Comparison of ENCODE assay signal across 27 mouse cellular contexts in genomic region chr1:38369166-38369565, GRCm38 (mm10).
DNase-seq lines count a peak whose midpoint lies in the region; ATAC-seq and TF ChIP-seq lines count a peak whose summit lies in the region.
"Had no signal": no experiment of that assay in that cellular context is flagged by ENCODE, and none has a peak within 500 bp of the region (broad histone marks: within the 10 kb centered on the region; RNA-seq: fewer than 3 reads in every experiment).

No protein-coding gene starts in this region.

- no peaks in the 10 kb centered on the region for H3K36me3 ChIP-seq in forebrain, postnatal 0 days (ENCODE audit: insufficient read depth)
- no peaks in the 10 kb centered on the region for H3K36me3 ChIP-seq in forebrain, embryonic 10.5 days (replicated peaks)
- H3K36me3 ChIP-seq in hindbrain, embryonic 16.5 days (ENCODE audit: control insufficient read depth, insufficient read depth, low read length) = no peaks in the 10 kb centered on the region
- no peaks in the 10 kb centered on the region for H3K36me3 ChIP-seq in hindbrain, embryonic 11.5 days (ENCODE audit: control insufficient read depth, insufficient read depth, low read length)
- no peaks in the 10 kb centered on the region for H3K36me3 ChIP-seq in midbrain, embryonic 14.5 days (ENCODE audit: control insufficient read depth, insufficient read depth, low read length)
- H3K36me3 ChIP-seq in midbrain, postnatal 0 days (ENCODE audit: insufficient read depth, low read length) = no peaks in the 10 kb centered on the region
- H3K36me3 ChIP-seq: embryonic facial prominence, embryonic 10.5 days; embryonic facial prominence, embryonic 15.5 days; G1E; limb, embryonic 12.5 days; midbrain, embryonic 12.5 days had no signal

- DNase-seq in forebrain, postnatal 0 days = no peak
- no peak for DNase-seq in forebrain, embryonic 10.5 days (ENCODE audit: extremely low spot score, low spot score)
- DNase-seq in hindbrain, embryonic 11.5 days (ENCODE audit: low spot score) = no peak
- DNase-seq in midbrain, embryonic 14.5 days = no peak
- DNase-seq in midbrain, postnatal 0 days (ENCODE audit: low spot score) = no peak
- DNase-seq in brain, adult 2 months (ENCODE audit: low read depth, low spot score) = peak; percentile 63
- DNase-seq: adrenal gland, adult 8-10 months; cerebellum, adult 8-10 months; cerebellum, postnatal 25 days; gastrocnemius, postnatal 36 days; kidney, adult 9 months; kidney, postnatal 14 days; layer of hippocampus, adult 9-11 months; liver, postnatal 0 days; thymus, adult 18-20 months; thymus, postnatal 25 days had no signal

- H3K4me3 ChIP-seq in forebrain, postnatal 0 days (ENCODE audit: low read depth, low read length) = no peak overlapping the region
- no peak overlapping the region for H3K4me3 ChIP-seq in forebrain, embryonic 10.5 days
- no peak overlapping the region for H3K4me3 ChIP-seq in hindbrain, embryonic 16.5 days (ENCODE audit: low read length)
- H3K4me3 ChIP-seq in hindbrain, embryonic 11.5 days (ENCODE audit: low read depth, low read length) = no peak overlapping the region
- H3K4me3 ChIP-seq in midbrain, embryonic 14.5 days (replicated peaks; ENCODE audit: low read depth, low read length) = no peak overlapping the region
- H3K4me3 ChIP-seq in midbrain, postnatal 0 days (ENCODE audit: low read depth, low read length) = no peak overlapping the region
- H3K4me3 ChIP-seq: embryonic facial prominence, embryonic 10.5 days; embryonic facial prominence, embryonic 15.5 days; left cerebral cortex, adult 2 months; limb, embryonic 12.5 days; midbrain, embryonic 12.5 days had no signal

- peaks cover 2% of the 10 kb centered on the region; the same call in 1 of the 2 replicates for H3K4me1 ChIP-seq in forebrain, postnatal 0 days (ENCODE audit: insufficient read depth)
- peaks cover 9% of the 10 kb centered on the region for H3K4me1 ChIP-seq in forebrain, embryonic 10.5 days
- H3K4me1 ChIP-seq in hindbrain, embryonic 16.5 days (ENCODE audit: control insufficient read depth, insufficient read depth, low read depth, low read length) = peaks cover 9% of the 10 kb centered on the region
- no peaks in the 10 kb centered on the region for H3K4me1 ChIP-seq in hindbrain, embryonic 11.5 days (replicated peaks; ENCODE audit: control insufficient read depth, insufficient read depth, low read length)
- no peaks in the 10 kb centered on the region for H3K4me1 ChIP-seq in midbrain, embryonic 14.5 days (ENCODE audit: control insufficient read depth, insufficient read depth, low read length)
- no peaks in the 10 kb centered on the region for H3K4me1 ChIP-seq in midbrain, postnatal 0 days (ENCODE audit: insufficient read depth, low read length)
- H3K4me1 ChIP-seq: midbrain, embryonic 12.5 days had no signal

- peak; percentile 48 for ATAC-seq in forebrain, postnatal 0 days
- ATAC-seq in hindbrain, embryonic 16.5 days = peak; percentile 40; the same call in 1 of the 2 replicates
- ATAC-seq in hindbrain, embryonic 11.5 days (ENCODE audit: low FRiP score) = no peak
- ATAC-seq in midbrain, embryonic 14.5 days (ENCODE audit: low FRiP score, low TSS enrichment) = no peak
- no peak for ATAC-seq in midbrain, postnatal 0 days (ENCODE audit: low FRiP score)
- ATAC-seq: forebrain, embryonic 14.5 days; intestine, embryonic 16.5 days; liver, postnatal 0 days had no signal

- 55% methylated on average over 8 of the region's 8 CpGs for WGBS in forebrain, postnatal 0 days
- WGBS in forebrain, embryonic 10.5 days = 93% methylated on average over 8 of the region's 8 CpGs
- WGBS in hindbrain, embryonic 16.5 days = 51% methylated on average over 8 of the region's 8 CpGs
- 86% methylated on average over 8 of the region's 8 CpGs for WGBS in hindbrain, embryonic 11.5 days
- WGBS in midbrain, embryonic 14.5 days = 77% methylated on average over 8 of the region's 8 CpGs
- 58% methylated on average over 8 of the region's 8 CpGs for WGBS in midbrain, postnatal 0 days

- no peak overlapping the region for H3K9ac ChIP-seq in forebrain, postnatal 0 days
- H3K9ac ChIP-seq in hindbrain, embryonic 16.5 days (ENCODE audit: low read depth, low read length) = no peak overlapping the region
- H3K9ac ChIP-seq in hindbrain, embryonic 11.5 days (ENCODE audit: low read depth, low read length) = no peak overlapping the region
- H3K9ac ChIP-seq in midbrain, embryonic 14.5 days (replicated peaks; ENCODE audit: low read length) = no peak overlapping the region
- no peak overlapping the region for H3K9ac ChIP-seq in midbrain, postnatal 0 days (replicated peaks; ENCODE audit: low read length, poor library complexity, severe bottlenecking)
- H3K9ac ChIP-seq: embryonic facial prominence, embryonic 15.5 days; limb, embryonic 12.5 days; liver, postnatal 0 days; midbrain, embryonic 12.5 days had no signal

- H3K9me3 ChIP-seq in forebrain, postnatal 0 days (ENCODE audit: low read length) = no peaks in the 10 kb centered on the region
- no peaks in the 10 kb centered on the region for H3K9me3 ChIP-seq in forebrain, embryonic 10.5 days
- no peaks in the 10 kb centered on the region for H3K9me3 ChIP-seq in hindbrain, embryonic 16.5 days (ENCODE audit: control insufficient read depth, low read length)
- no peaks in the 10 kb centered on the region for H3K9me3 ChIP-seq in hindbrain, embryonic 11.5 days (ENCODE audit: control insufficient read depth, low read length)
- H3K9me3 ChIP-seq in midbrain, embryonic 14.5 days (ENCODE audit: control insufficient read depth, low read length) = no peaks in the 10 kb centered on the region
- no peaks in the 10 kb centered on the region for H3K9me3 ChIP-seq in midbrain, postnatal 0 days (ENCODE audit: low read length)
- H3K9me3 ChIP-seq: embryonic facial prominence, embryonic 10.5 days; embryonic facial prominence, embryonic 15.5 days; G1E; limb, embryonic 12.5 days; midbrain, embryonic 12.5 days had no signal

- no peak overlapping the region for H3K4me2 ChIP-seq in forebrain, postnatal 0 days (ENCODE audit: low read depth)
- no peak overlapping the region for H3K4me2 ChIP-seq in hindbrain, embryonic 16.5 days (ENCODE audit: low read length)
- no peak overlapping the region for H3K4me2 ChIP-seq in hindbrain, embryonic 11.5 days (replicated peaks; ENCODE audit: low read depth, low read length)
- H3K4me2 ChIP-seq in midbrain, embryonic 14.5 days (ENCODE audit: low read length) = no peak overlapping the region
- no peak overlapping the region for H3K4me2 ChIP-seq in midbrain, postnatal 0 days (ENCODE audit: low read depth, low read length, poor library complexity, severe bottlenecking)
- H3K4me2 ChIP-seq: embryonic facial prominence, embryonic 15.5 days; heart, embryonic 11.5 days; limb, embryonic 12.5 days; midbrain, embryonic 12.5 days had no signal

- H3K27ac ChIP-seq in forebrain, postnatal 0 days (ENCODE audit: low read depth, low read length) = 0 out of 2 replicates have a peak overlapping the region, but pooled peaks have one; percentile 16
- H3K27ac ChIP-seq in forebrain, embryonic 10.5 days = no peak overlapping the region
- H3K27ac ChIP-seq in hindbrain, embryonic 16.5 days (ENCODE audit: low read depth, low read length) = no peak overlapping the region
- H3K27ac ChIP-seq in hindbrain, embryonic 11.5 days (ENCODE audit: low read depth, low read length) = no peak overlapping the region
- 0 out of 2 replicates have a peak overlapping the region, but pooled peaks have one; percentile 20 for H3K27ac ChIP-seq in midbrain, embryonic 14.5 days (replicated peaks; ENCODE audit: low read depth, low read length)
- H3K27ac ChIP-seq in midbrain, postnatal 0 days (ENCODE audit: low read depth, low read length) = no peak overlapping the region
- H3K27ac ChIP-seq: embryonic facial prominence, embryonic 10.5 days; embryonic facial prominence, embryonic 15.5 days; left cerebral cortex, adult 2 months; limb, embryonic 12.5 days; midbrain, embryonic 12.5 days; stomach, postnatal 0 days had no signal

- H3K27me3 ChIP-seq in forebrain, postnatal 0 days (ENCODE audit: insufficient read depth, low read length) = no peaks in the 10 kb centered on the region
- no peaks in the 10 kb centered on the region for H3K27me3 ChIP-seq in forebrain, embryonic 10.5 days (ENCODE audit: poor library complexity, severe bottlenecking)
- no peaks in the 10 kb centered on the region for H3K27me3 ChIP-seq in hindbrain, embryonic 16.5 days (replicated peaks; ENCODE audit: control insufficient read depth, insufficient read depth, low read length)
- H3K27me3 ChIP-seq in hindbrain, embryonic 11.5 days (ENCODE audit: control insufficient read depth, insufficient read depth, low read length) = no peaks in the 10 kb centered on the region
- no peaks in the 10 kb centered on the region for H3K27me3 ChIP-seq in midbrain, embryonic 14.5 days (ENCODE audit: control insufficient read depth, insufficient read depth, low read length)
- H3K27me3 ChIP-seq in midbrain, postnatal 0 days (ENCODE audit: insufficient read depth, low read length) = no peaks in the 10 kb centered on the region
- H3K27me3 ChIP-seq: embryonic facial prominence, embryonic 15.5 days; limb, embryonic 12.5 days; midbrain, embryonic 12.5 days had no signal

- no peak for TF ChIP-seq CTCF in forebrain, postnatal 0 days (IDR thresholded peaks at IDR 0.05; ENCODE audit: low read depth)
- TF ChIP-seq CTCF in midbrain, postnatal 0 days (IDR thresholded peaks at IDR 0.05) = no peak

Comparison
In these comparisons a context has a peak if more than half of its experiments do, and no peak if none do; other contexts are left out.
1. ATAC-seq: peak in forebrain, postnatal 0 days (single experiment) and hindbrain, embryonic 16.5 days (single experiment); none in hindbrain, embryonic 11.5 days (single experiment), midbrain, embryonic 14.5 days (single experiment) and midbrain, postnatal 0 days (single experiment).
2. H3K27ac ChIP-seq: peak in forebrain, postnatal 0 days (single experiment) and midbrain, embryonic 14.5 days (single experiment); none in forebrain, embryonic 10.5 days (single experiment), hindbrain, embryonic 16.5 days (single experiment), hindbrain, embryonic 11.5 days (single experiment) and midbrain, postnatal 0 days (single experiment).